Mouse (Mus musculus) bone marrow, adult 2 months (tissue): Measurements from ENCODE around the gene Gm49345.

Experiments used
- CTCF ChIP-seq: fragments of 200-500 bp; IDR thresholded peaks from 2 replicates; pipeline ENCODE4 v1.5.1; 2011; ENCODE audit warnings: low read length, control low read depth; ENCODE audit not compliant: control insufficient read depth, insufficient read depth
- POLR2A ChIP-seq: fragments of 200-500 bp; IDR thresholded peaks from 2 replicates; pipeline ENCODE4 v1.6.1; 2011; ENCODE audit warnings: low read depth, mild to moderate bottlenecking, control low read depth, low read length, borderline replicate concordance; ENCODE audit not compliant: control insufficient read depth

DNA sequence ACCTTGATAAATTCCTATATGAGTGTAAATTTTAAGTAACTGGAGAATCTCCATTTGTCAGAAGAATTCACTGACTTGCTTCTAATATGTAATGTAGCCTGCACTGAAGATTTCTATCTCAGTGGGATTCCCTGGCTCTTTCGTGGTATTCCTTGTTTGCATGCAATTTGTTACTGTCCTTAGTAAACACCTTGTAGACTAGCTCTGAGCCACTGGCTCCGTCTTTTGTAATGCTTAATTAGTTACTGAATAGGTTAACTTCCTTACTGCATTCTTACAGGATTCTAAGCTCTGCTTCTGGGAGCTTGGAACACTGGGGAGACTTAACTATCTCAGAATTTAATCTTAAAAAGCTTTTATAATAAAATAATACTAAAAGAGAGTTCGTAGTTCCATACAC, 14.9 kb upstream of the Gm49345 start:
- TF ChIP-seq CTCF (no peak), POLR2A (no peak)
